Mouse (Mus musculus): Measurements from ENCODE around the gene Serpina3g.
"Not testable (repeated sequence)": the region's sequence is repeated elsewhere in the genome, so short reads cannot be mapped to it uniquely, and the experiment has no call there.

Gene Serpina3g

GRCm38 (mm10) chr12:104235915-104236314 is at the start of gene Serpina3g:
Gene Serpina3g, plus strand, starts transcription at chr12:104236245.
- no peak for DNase-seq (ENCODE audit: low read depth, low spot score)

- DNase-seq (ENCODE audit: low read depth, low spot score) = no peak
Observed at GRCm38 (mm10) chr12:104189246-104189645, 46.8 kb upstream of the Serpina3g start.

GRCm38 (mm10) chr12:104190852-104191251 is 45.2 kb upstream of the Serpina3g start:
- DNase-seq (ENCODE audit: low read depth, low spot score) = no peak

- no peak for DNase-seq (ENCODE audit: low read depth, low spot score)
Observed at GRCm38 (mm10) chr12:104209149-104209548, 26.9 kb upstream of the Serpina3g start.

- no peak for DNase-seq (ENCODE audit: low read depth, low spot score)
Observed at GRCm38 (mm10) chr12:104209802-104210201, 26.2 kb upstream of the Serpina3g start.

DNA sequence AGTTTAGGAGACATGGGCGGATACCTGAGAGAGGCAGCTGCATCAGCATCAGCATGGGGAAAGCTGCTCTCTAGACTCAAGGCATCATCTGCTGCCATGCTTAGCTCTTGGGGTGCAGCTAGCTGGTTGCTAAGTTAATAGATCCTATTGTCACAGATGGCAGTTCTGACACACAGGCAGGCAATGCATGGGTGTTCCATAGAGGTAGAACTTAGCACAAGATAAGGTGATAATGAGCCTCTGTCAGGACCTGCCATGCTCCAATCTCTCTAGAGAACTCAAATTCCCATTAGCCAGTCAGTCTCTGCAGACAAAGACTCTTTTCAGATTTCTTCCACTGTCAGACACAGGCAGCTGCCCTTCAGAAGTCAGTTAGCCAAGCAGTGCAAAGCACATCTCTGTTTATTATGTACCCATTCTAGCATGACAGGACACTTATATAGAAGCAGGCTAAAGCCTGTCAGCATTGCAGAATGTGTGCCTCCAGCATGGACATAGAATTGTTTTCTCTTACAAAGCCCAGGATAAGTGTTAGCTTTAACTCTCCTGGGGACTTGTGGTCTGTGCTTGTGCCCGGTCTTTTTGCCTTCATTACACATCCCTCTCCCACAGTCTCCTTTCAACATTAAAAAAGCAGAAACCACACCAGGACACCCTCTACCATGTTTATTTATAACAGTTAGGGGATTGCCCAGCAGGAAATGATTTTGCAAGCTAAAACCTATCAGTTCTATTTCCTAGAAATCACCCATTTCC is 22.2 kb upstream of the Serpina3g start:
- DNase-seq (ENCODE audit: low read depth, low spot score) = no peak

DNA sequence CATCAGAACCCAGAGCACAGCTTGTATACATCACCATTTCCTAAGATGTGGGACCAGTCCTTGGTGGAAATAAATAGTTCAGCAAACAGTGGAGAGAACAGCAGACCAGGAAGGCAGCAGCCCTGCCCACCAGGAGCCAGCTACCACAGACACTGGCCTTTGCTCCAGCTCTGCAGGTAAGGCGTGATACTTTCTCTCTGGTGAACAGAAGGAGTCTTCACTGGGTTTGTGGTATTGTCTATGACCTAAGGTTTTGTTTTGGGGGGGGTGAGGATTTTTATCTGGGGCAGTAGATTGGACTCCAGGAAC is 21.6 kb upstream of the Serpina3g start, which contains the start of gene Serpina3f:
Gene Serpina3f, plus strand, starts transcription at position 100 of the 309 bp plus-strand sequence.
- no peak for DNase-seq (ENCODE audit: low read depth, low spot score)

DNA sequence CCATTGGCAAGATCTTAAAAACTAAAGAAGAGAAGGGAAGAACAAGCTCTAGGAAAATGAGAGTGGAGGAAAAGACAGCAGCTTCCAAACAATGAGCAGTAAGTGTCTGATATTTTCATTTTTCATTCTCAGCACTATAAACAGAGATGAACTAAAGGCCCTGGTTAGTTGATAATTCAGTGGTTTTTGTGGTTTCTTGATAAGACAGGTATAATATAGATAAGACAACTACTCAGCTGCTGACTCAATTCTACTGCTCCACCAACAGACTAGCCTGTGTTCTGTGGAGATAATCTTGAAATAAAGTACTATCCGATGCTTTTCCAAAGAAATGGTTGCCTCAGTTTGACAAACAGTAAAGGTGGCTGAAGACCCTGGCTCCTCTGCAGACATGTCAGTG is 20.8 kb upstream of the Serpina3g start:
- DNase-seq (ENCODE audit: low read depth, low spot score) = no peak

GRCm38 (mm10) chr12:104221616-104222015 is 14.4 kb upstream of the Serpina3g start:
- DNase-seq (ENCODE audit: low read depth, low spot score) = no peak

DNA sequence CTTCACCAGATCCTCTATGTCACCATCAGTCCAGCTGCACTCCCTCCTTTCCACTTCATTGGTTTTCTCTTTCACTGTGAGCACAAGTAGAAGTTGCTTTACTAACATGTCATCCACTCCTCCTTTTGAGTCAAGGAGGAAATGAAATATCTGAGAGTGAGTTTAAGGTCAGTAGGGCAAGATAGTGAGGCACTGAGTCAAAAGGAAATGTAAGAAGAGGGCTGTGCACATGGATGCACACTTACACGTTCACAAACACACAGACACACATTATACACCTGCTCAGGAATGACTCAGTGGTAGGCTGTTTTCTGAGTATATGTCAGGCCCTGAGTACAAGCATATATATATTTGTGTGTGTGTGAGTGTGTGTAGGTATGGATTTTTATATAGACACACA is 12.4 kb upstream of the Serpina3g start:
- DNase-seq (ENCODE audit: low read depth, low spot score) = no peak

DNA sequence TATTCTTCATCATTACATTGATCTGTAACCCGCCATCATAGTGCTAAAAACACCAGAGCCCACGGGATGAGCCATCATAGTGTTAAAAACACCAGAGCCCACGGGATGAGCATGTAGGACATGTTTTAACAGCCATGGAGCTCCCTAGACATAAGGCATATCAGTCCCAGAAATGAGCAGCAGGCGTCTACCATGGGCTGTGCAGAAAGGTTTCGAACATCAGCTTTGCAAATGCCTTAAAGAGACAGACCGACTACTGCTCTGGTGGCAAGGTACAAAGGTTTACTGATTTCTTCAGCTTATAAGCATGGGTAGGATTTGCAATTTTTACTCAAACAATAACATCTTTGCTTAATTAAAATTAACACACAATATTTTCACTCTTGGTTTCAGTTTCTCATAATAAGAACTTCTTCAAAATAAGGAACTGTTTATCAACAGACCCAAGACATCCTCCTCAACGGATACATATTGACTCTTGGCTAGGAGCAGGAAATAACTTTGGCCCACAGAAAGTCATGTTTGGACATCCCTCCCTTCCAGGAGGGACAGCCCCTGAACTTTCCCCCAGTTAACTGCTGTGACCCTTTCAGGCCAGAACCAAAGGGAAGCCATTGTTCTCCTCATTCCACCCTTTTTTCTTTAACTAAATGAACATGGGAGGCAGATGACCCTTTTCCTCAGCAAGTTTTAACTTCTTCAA is 11.3 kb upstream of the Serpina3g start:
- no peak for DNase-seq (ENCODE audit: low read depth, low spot score)

- no peak for DNase-seq (ENCODE audit: low read depth, low spot score)
Observed at GRCm38 (mm10) chr12:104230762-104231161, 5.3 kb upstream of the Serpina3g start.

DNA sequence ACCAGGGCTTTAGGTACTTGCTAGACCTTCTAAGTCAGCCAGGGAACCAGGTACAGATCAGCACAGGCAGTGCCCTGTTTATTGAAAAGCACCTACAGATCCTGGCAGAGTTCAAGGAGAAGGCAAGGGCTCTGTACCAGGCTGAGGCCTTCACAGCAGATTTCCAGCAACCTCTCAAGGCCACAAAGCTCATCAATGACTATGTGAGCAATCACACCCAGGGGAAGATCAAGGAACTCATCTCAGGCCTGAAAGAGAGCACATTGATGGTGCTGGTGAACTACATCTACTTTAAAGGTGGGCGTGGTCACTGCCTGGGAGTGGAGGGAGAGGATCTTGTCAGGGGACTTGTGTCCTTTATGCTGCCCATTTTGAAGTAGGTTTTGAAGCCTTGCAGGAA is 2.0 kb downstream of the Serpina3g start:
- DNase-seq (ENCODE audit: low read depth, low spot score) = not testable (repeated sequence)

DNA sequence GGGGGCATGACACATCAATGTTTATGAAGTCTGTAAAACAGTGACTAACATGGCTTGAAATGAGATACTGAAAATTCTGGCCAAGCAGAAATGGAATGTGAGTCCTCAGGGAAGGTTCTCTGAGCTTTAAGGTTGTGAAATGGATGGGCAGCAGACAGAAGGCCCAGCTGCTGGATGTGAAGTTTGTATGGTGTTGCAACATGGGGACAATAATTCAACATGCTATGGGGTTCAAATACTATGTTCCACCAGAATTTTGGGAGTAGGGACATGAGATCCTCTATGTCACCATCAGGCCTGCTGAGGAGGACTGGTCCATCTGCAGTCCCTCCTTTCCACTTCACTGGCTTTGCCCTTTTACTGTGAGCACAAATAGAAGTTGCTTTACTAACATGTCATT is 7.3 kb downstream of the Serpina3g start:
- DNase-seq (ENCODE audit: low read depth, low spot score) = no peak

GRCm38 (mm10) chr12:104245092-104245491 is 9.0 kb downstream of the Serpina3g start:
- no peak for DNase-seq (ENCODE audit: low read depth, low spot score)

GRCm38 (mm10) chr12:104245595-104245994 is 9.6 kb downstream of the Serpina3g start:
- no peak for DNase-seq (ENCODE audit: low read depth, low spot score)

GRCm38 (mm10) chr12:104247553-104248002 is 11.5 kb downstream of the Serpina3g start:
- no peak for DNase-seq (ENCODE audit: low read depth, low spot score)

- DNase-seq (ENCODE audit: low read depth, low spot score) = no peak
Observed at GRCm38 (mm10) chr12:104248231-104248630, 12.2 kb downstream of the Serpina3g start.

GRCm38 (mm10) chr12:104261041-104261440 is 25.0 kb downstream of the Serpina3g start:
- no peak for DNase-seq (ENCODE audit: low read depth, low spot score)

- no peak for DNase-seq (ENCODE audit: low read depth, low spot score)
Observed at GRCm38 (mm10) chr12:104262863-104263262, 26.8 kb downstream of the Serpina3g start, which contains the start of gene Serpina3i. Gene Serpina3i, plus strand, starts transcription at chr12:104263122.

DNA sequence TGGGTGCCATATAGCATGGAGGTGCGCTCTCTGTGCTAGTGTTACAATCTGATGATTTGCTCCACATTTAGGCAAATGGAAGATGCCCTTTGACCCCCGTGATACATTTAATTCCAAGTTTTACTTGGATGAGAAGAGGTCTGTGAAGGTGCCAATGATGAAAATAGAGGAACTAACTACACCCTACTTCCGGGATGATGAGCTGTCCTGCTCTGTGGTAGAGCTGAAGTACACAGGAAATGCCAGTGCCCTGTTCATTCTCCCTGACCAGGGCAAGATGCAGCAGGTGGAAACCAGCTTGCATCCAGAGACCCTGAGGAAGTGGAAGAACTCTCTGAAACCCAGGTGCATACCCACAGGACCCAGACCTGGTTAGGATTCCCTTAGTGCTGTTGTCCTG is 30.3 kb downstream of the Serpina3g start:
- DNase-seq (ENCODE audit: low read depth, low spot score) = no peak

GRCm38 (mm10) chr12:104278216-104279055 is 42.4 kb downstream of the Serpina3g start:
- DNase-seq (ENCODE audit: low read depth, low spot score) = no peak
